Mouse (Mus musculus) liver, embryonic 16.5 days (tissue): ENCODE data around the gene Olfr971. TPM values are rescaled to one million over a fixed set of nuclear protein-coding genes. Genes with fewer than 3 reads are reported as not detected.
"Not testable (repeated sequence)": the region's sequence is repeated elsewhere in the genome, so short reads cannot be mapped to it uniquely, and the experiment has no call there.

Experiments
- ATAC-seq: fragments of 200-750 bp; cut with Nextera tagmentation; 2 replicates; pipeline ENCODE4 v1.8.0; 2017; ENCODE audit warnings: low read depth, mild to moderate bottlenecking, moderate number of reproducible peaks, moderate library complexity
- H3K27ac ChIP-seq: fragments of 300-500 bp; sonication (generic); 2 replicates; pipeline ENCODE4 v1.5.1; 2014; ENCODE audit warnings: mild to moderate bottlenecking, low read length
- H3K27me3 ChIP-seq: fragments of 300-500 bp; sonication (generic); 2 replicates; pipeline ENCODE4 v1.6.1; 2014; ENCODE audit warnings: low read depth, low read length, mixed read lengths; ENCODE audit not compliant: control insufficient read depth, insufficient read depth
- H3K36me3 ChIP-seq: fragments of 300-500 bp; sonication (generic); 2 replicates; pipeline ENCODE4 v1.6.1; 2014; ENCODE audit warnings: mild to moderate bottlenecking; ENCODE audit not compliant: control insufficient read depth, insufficient read depth
- H3K4me1 ChIP-seq: fragments of 300-500 bp; sonication (generic); 2 replicates; pipeline ENCODE4 v1.6.1; 2014; ENCODE audit warnings: low read depth, low read length, mixed read lengths; ENCODE audit not compliant: control insufficient read depth
- H3K4me2 ChIP-seq: fragments of 300-500 bp; sonication (generic); 2 replicates; pipeline ENCODE4 v1.6.1; 2014; ENCODE audit warnings: low read depth, low read length, mixed read lengths
- H3K4me3 ChIP-seq: fragments of 300-500 bp; sonication (generic); 2 replicates; pipeline ENCODE4 v1.5.1; 2014; ENCODE audit warnings: low read depth, mild to moderate bottlenecking, low read length
- H3K9ac ChIP-seq: fragments of 300-500 bp; sonication (generic); 2 replicates; pipeline ENCODE4 v1.6.1; 2014; ENCODE audit warnings: low read depth, low read length
- H3K9me3 ChIP-seq: fragments of 300-500 bp; sonication (generic); replicated peaks from 2 replicates; pipeline ENCODE4 v1.6.1; 2016; ENCODE audit warnings: low read length; ENCODE audit not compliant: control insufficient read depth
- WGBS: fragments of 180-500 bp; shearing (Covaris S2); extraction: QIAGEN DNeasy Blood & Tissue Kit; methylation state at CpG from one replicate; pipeline ENCODE4 v1.1.7; 2014; ENCODE audit not compliant: insufficient replicate concordance; 5-methylcytosine and 5-hydroxymethylcytosine counted together
- polyA plus RNA-seq: library from polyadenylated mRNA; unstranded; fragments of >200 nt; fragmentation: Nextera tagmentation; extraction: Ambion mirVana; gene quantifications from 2 replicates; pipeline ENCODE4 v1.2.1, GENCODE M21; 2015

The Olfr971 gene
- polyA plus RNA-seq = not detected in 2 replicates

DNA sequence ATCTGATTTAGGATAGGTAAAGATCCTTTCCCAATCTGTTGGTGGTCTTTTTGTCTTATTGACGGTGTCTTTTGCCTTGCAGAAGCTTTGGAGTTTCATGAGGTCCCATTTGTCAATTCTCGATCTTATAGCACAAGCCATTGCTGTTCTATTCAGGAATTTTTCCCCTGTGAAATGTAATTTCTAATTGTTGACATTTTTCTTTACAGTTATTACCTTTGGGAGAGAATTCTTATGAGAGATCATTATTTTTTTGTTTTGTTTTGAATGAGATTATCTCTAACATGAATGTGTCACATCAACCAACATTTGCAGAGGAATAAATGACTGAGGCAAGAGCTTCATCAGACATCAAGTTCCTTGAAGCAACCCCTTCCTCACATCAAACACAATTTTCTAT, at the start of gene Olfr971:
Gene Olfr971, plus strand, starts transcription at position 301 of the 400 bp plus-strand sequence.
- not testable (repeated sequence) for H3K36me3 ChIP-seq, H3K4me1 ChIP-seq, H3K27ac ChIP-seq, H3K27me3 ChIP-seq, H3K4me2 ChIP-seq, H3K4me3 ChIP-seq, H3K9me3 ChIP-seq, ATAC-seq, H3K9ac ChIP-seq
- WGBS = 69% methylated on average over 1 of the region's 2 CpGs

GRCm38 (mm10) chr9:39790558-39790957, 46.1 kb upstream of the Olfr971 start, which contains the start of gene Olfr969:
Gene Olfr969, plus strand, starts transcription at chr9:39790945.
- no peak within 1 kb of the TSS for H3K9ac ChIP-seq
- H3K4me3 ChIP-seq = no peak within 1 kb of the TSS
- WGBS = 55% methylated on average over 2 of the region's 2 CpGs
- ATAC-seq = no peak
- no peaks in the 10 kb centered on the region for H3K9me3 ChIP-seq
- no peak within 1 kb of the TSS for H3K4me2 ChIP-seq
- no peaks in the 10 kb centered on the region for H3K27me3 ChIP-seq
- H3K36me3 ChIP-seq = no peaks in the 10 kb centered on the region
- no peak within 1 kb of the TSS for H3K27ac ChIP-seq
- no peaks in the 10 kb centered on the region for H3K4me1 ChIP-seq

DNA sequence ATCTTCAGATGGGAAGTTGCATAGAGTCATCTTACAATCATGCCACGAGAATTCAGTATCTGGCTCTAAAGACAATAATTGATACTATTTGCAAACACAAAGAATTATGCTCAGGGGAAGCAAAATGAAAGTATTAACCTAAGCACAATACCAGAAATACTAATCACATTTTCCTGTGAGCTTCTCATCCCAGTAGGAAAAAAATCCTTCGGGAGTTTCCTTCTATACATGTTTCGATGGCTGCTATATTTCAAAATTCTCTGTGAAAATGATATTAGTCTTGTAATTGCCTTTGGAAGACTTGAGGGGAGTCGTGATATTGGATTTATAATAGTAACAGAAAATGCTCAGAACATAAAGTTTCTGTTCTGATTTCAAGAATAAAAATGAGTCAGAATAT, 28.1 kb upstream of the Olfr971 start, which contains the start of gene Olfr970:
Gene Olfr970, plus strand, starts transcription at position 301 of the 400 bp plus-strand sequence.
- WGBS = 53% methylated on average over 4 of the region's 4 CpGs
- no peak for ATAC-seq
- Histone ChIP-seq H3K4me1 (no peaks in the 10 kb centered on the region), H3K9me3 (no peaks in the 10 kb centered on the region), H3K4me3 (no peak within 1 kb of the TSS), H3K27me3 (no peaks in the 10 kb centered on the region), H3K9ac (no peak within 1 kb of the TSS), H3K4me2 (no peak within 1 kb of the TSS), H3K36me3 (no peaks in the 10 kb centered on the region), H3K27ac (no peak within 1 kb of the TSS)

- no peak for ATAC-seq
Measured at GRCm38 (mm10) chr9:39866122-39866521, 29.4 kb downstream of the Olfr971 start, which contains the start of gene Olfr972. Gene Olfr972, plus strand, starts transcription at chr9:39866422.

DNA sequence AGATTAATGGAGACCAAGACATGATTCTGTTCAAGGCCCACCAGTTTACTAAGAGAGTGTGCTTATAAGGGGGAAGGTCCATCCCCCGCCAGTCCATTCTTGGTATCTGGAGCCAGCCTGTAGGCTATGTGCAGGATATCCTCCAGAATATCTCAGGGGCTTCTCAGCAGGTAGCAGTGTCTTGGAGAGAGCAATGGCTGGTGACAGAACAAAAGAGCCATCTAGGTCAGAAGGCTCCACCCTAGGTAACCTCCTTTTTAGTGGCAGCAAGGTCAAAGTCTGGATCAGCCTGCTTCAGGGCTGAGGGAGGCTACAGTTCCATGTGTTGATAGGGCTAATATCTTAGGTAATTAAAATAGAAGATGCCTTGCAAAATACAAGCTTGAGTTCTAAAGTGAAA, 35.3 kb downstream of the Olfr971 start:
- not testable (repeated sequence) for H3K4me3 ChIP-seq, H3K36me3 ChIP-seq, H3K27me3 ChIP-seq, H3K9ac ChIP-seq, H3K9me3 ChIP-seq, H3K4me2 ChIP-seq, H3K4me1 ChIP-seq, ATAC-seq, H3K27ac ChIP-seq
- 61% methylated on average over 1 of the region's 1 CpGs for WGBS

More at GRCm38 (mm10) chr9:39866122-39866521, 29.4 kb downstream of the Olfr971 start, which contains the start of gene Olfr972:
- no peaks in the 10 kb centered on the region for H3K36me3 ChIP-seq
- no peaks in the 10 kb centered on the region for H3K9me3 ChIP-seq
- no peaks in the 10 kb centered on the region for H3K27me3 ChIP-seq
- no peaks in the 10 kb centered on the region for H3K4me1 ChIP-seq
- WGBS = 30% methylated on average over 2 of the region's 2 CpGs
- no peak within 1 kb of the TSS for H3K27ac ChIP-seq
- H3K9ac ChIP-seq = no peak within 1 kb of the TSS
- H3K4me3 ChIP-seq = no peak within 1 kb of the TSS
- H3K4me2 ChIP-seq = no peak within 1 kb of the TSS

GRCm38 (mm10) chr9:39877541-39878396, 41.1 kb downstream of the Olfr971 start:
- H3K27ac ChIP-seq, H3K27me3 ChIP-seq, H3K9ac ChIP-seq, H3K36me3 ChIP-seq, H3K4me3 ChIP-seq, H3K9me3 ChIP-seq, H3K4me2 ChIP-seq, H3K4me1 ChIP-seq, ATAC-seq: not testable (repeated sequence)
- WGBS = no CpG with 5 or more reads among the region's 4 CpGs

Other genes starting within 250 kb of the Olfr971 start
- 3.1 and 4.1 TPM in 2 replicates for gene AW551984, start 232.5 kb upstream of the Olfr971 start, polyA plus RNA-seq
- gene Olfr148, start 226.2 kb upstream of the Olfr971 start, polyA plus RNA-seq = not detected in 2 replicates
- not detected in 2 replicates for gene Olfr960, start 215.5 kb upstream of the Olfr971 start, polyA plus RNA-seq
- not detected in 2 replicates for gene Olfr961, start 191.8 kb upstream of the Olfr971 start, polyA plus RNA-seq
- gene Olfr963, start 169.7 kb upstream of the Olfr971 start, polyA plus RNA-seq = not detected in 2 replicates
- not detected in 2 replicates for gene Olfr149, start 129.8 kb upstream of the Olfr971 start, polyA plus RNA-seq
- not detected in 2 replicates for gene Olfr965, start 125.5 kb upstream of the Olfr971 start, polyA plus RNA-seq
- not detected in 2 replicates for gene Olfr150, start 105.9 kb upstream of the Olfr971 start, polyA plus RNA-seq
- not detected in 2 replicates for gene Olfr967, start 90.6 kb upstream of the Olfr971 start, polyA plus RNA-seq
- gene Olfr968, start 53.6 kb upstream of the Olfr971 start, polyA plus RNA-seq = not detected in 2 replicates
- not detected in 2 replicates for gene Olfr969, start 45.9 kb upstream of the Olfr971 start, polyA plus RNA-seq
- gene Olfr970, start 28.0 kb upstream of the Olfr971 start, polyA plus RNA-seq = not detected in 2 replicates
- not detected in 2 replicates for gene Olfr972, start 29.5 kb downstream of the Olfr971 start, polyA plus RNA-seq
- not detected in 2 replicates for gene Olfr229, start 70.5 kb downstream of the Olfr971 start, polyA plus RNA-seq
- not detected in 2 replicates for gene Olfr974, start 100.6 kb downstream of the Olfr971 start, polyA plus RNA-seq
- gene Olfr975, start 115.2 kb downstream of the Olfr971 start, polyA plus RNA-seq = not detected in 2 replicates
- not detected in 2 replicates for gene Olfr976, start 124.3 kb downstream of the Olfr971 start, polyA plus RNA-seq
- not detected in 2 replicates for gene Olfr978, start 155.2 kb downstream of the Olfr971 start, polyA plus RNA-seq
- gene Olfr979, start 166.6 kb downstream of the Olfr971 start, polyA plus RNA-seq = not detected in 2 replicates
- not detected in 2 replicates for gene Olfr980, start 172.7 kb downstream of the Olfr971 start, polyA plus RNA-seq
- gene Olfr981, start 184.6 kb downstream of the Olfr971 start, polyA plus RNA-seq = not detected in 2 replicates
- gene Olfr982, start 237.0 kb downstream of the Olfr971 start, polyA plus RNA-seq = not detected in 2 replicates